Mouse (Mus musculus): ENCODE results near the gene Tmem59l. TPM values are rescaled to one million over a fixed set of nuclear protein-coding genes. Genes with fewer than 3 reads are reported as not detected.

Gene Tmem59l
- polyA plus RNA-seq, 1 experiment, result 10.5 TPM

- Histone ChIP-seq H3K4me3 (replicated peaks; ENCODE audit: extremely low read depth, low read depth, low read length) (no peak overlapping the region), H3K4me1 (ENCODE audit: control insufficient read depth, insufficient read depth, low read length) (peaks cover 4% of the 10 kb centered on the region; the same call in 1 of the 2 replicates)
- no peak for TF ChIP-seq POLR2A (IDR thresholded peaks at IDR 0.05; ENCODE audit: borderline replicate concordance, extremely low read depth, low read depth, low read length)
- TF ChIP-seq CTCF (IDR thresholded peaks at IDR 0.05; ENCODE audit: insufficient read depth, low read length), result no peak
- DNase-seq, result no peak
- 40% methylated on average over 3 of the region's 3 CpGs for WGBS
Observed at GRCm38 (mm10) chr8:70440246-70440645, 46.9 kb downstream of the Tmem59l start.

GRCm38 (mm10) chr8:70439848-70440179 lies 47.3 kb downstream of the Tmem59l start:
- TF ChIP-seq CTCF (IDR thresholded peaks at IDR 0.05; ENCODE audit: insufficient read depth, low read length) (no peak), POLR2A (IDR thresholded peaks at IDR 0.05; ENCODE audit: borderline replicate concordance, extremely low read depth, low read depth, low read length) (no peak)
- peaks cover 4% of the 10 kb centered on the region; the same call in 1 of the 2 replicates for H3K4me1 ChIP-seq (ENCODE audit: control insufficient read depth, insufficient read depth, low read length)
- 0% methylated on average over 7 of the region's 7 CpGs for WGBS
- peak overlapping the region; percentile 65 for H3K4me3 ChIP-seq (replicated peaks; ENCODE audit: extremely low read depth, low read depth, low read length)
- DNase-seq, result no peak

DNA sequence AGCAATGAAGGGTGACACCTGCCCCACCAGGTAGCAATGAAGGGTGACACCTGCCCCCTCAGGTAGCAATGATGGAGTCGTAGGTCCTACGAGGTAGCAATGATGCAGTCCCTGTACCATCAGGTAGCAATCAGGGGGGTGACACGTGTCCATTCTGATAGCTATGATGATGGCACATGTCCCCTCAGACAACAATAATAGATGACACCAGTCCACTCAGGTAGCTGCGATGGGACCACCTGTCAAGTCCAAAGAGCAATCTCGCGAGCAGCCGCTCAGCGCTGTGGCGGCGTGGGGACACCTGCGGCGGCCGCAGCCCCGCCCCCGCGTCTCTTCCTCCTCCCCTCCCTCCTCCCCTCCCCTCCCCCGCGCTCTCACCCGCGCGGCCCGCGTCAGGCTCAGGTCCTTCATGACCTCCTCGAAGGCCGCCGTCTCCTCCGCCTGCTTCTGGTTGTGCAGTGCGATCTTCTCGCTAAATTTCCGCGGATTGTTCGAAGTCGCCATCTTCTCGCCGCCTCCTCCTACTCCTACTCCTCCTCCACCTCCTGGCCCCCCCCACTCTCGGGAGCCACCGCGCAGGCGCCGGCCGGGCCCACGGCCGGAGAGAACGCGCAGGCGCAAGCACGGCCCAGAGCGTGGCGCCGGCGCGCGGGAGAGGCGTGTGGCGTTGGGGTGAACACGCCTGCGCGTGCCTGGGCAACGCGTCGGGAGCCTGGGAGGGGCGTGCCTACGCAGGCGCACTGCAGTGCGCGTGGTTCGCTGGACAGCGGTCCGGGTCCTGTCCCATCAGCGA lies 47.9 kb downstream of the Tmem59l start, which contains the start of gene Crtc1:
Gene Crtc1 (minus strand): TSS at position 525 of the 793 bp plus-strand sequence.
- TF ChIP-seq CTCF (IDR thresholded peaks at IDR 0.05; ENCODE audit: insufficient read depth, low read length) (no peak), POLR2A (IDR thresholded peaks at IDR 0.05; ENCODE audit: borderline replicate concordance, extremely low read depth, low read depth, low read length) (peak; percentile 59; the same call in 1 of the 2 replicates)
- peak within 1 kb of the TSS; percentile 88 for H3K4me3 ChIP-seq (replicated peaks; ENCODE audit: extremely low read depth, low read depth, low read length)
- peak; percentile 96 for DNase-seq
- under 1% methylated on average over 68 of the region's 70 CpGs for WGBS
- H3K4me1 ChIP-seq (ENCODE audit: control insufficient read depth, insufficient read depth, low read length), result peaks cover 4% of the 10 kb centered on the region; the same call in 1 of the 2 replicates

- TF ChIP-seq POLR2A (IDR thresholded peaks at IDR 0.05; ENCODE audit: borderline replicate concordance, extremely low read depth, low read depth, low read length), result no peak
- no peak for TF ChIP-seq CTCF (IDR thresholded peaks at IDR 0.05; ENCODE audit: insufficient read depth, low read length)
- DNase-seq, result no peak
- no peak overlapping the region for H3K4me3 ChIP-seq (replicated peaks; ENCODE audit: extremely low read depth, low read depth, low read length)
- H3K4me1 ChIP-seq (ENCODE audit: control insufficient read depth, insufficient read depth, low read length), result peaks cover 4% of the 10 kb centered on the region; the same call in 1 of the 2 replicates
- WGBS, result 80% methylated on average over 2 of the region's 2 CpGs
Observed at GRCm38 (mm10) chr8:70438423-70438822, 48.7 kb downstream of the Tmem59l start.

- 96% methylated on average over 5 of the region's 5 CpGs for WGBS
- TF ChIP-seq CTCF (IDR thresholded peaks at IDR 0.05; ENCODE audit: insufficient read depth, low read length), result no peak
- no peak for TF ChIP-seq POLR2A (IDR thresholded peaks at IDR 0.05; ENCODE audit: borderline replicate concordance, extremely low read depth, low read depth, low read length)
- no peak overlapping the region for H3K4me3 ChIP-seq (replicated peaks; ENCODE audit: extremely low read depth, low read depth, low read length)
- no peak for DNase-seq
- H3K4me1 ChIP-seq (ENCODE audit: control insufficient read depth, insufficient read depth, low read length), result peaks cover 4% of the 10 kb centered on the region; the same call in 1 of the 2 replicates
Observed at GRCm38 (mm10) chr8:70435156-70435555, 52.0 kb downstream of the Tmem59l start.

Other genes starting within 250 kb of the Tmem59l start
- 75.0 and 111 TPM in 2 replicates for gene Homer3, start 204.5 kb downstream of the Tmem59l start, polyA plus RNA-seq (2012; rRNA removed)
- 37.2 and 43.0 TPM in 2 replicates for gene Ddx49, start 184.9 kb downstream of the Tmem59l start, polyA plus RNA-seq (2012; rRNA removed)
- 308 and 342 TPM in 2 replicates for gene Cope, start 184.8 kb downstream of the Tmem59l start, polyA plus RNA-seq (2012; rRNA removed)
- gene Cers1, start 171.6 kb downstream of the Tmem59l start, polyA plus RNA-seq (2012; rRNA removed), result 2.7 TPM in 2 replicates
- 1.1 and 1.5 TPM in 2 replicates for gene Gdf1, start 157.5 kb downstream of the Tmem59l start, polyA plus RNA-seq (2012; rRNA removed)
- gene Upf1, start 134.1 kb downstream of the Tmem59l start, polyA plus RNA-seq (2012; rRNA removed), result 35.8 and 36.7 TPM in 2 replicates
- 0.51 and 1.3 TPM in 2 replicates for gene Comp, start 113.8 kb downstream of the Tmem59l start, polyA plus RNA-seq (2012; rRNA removed)
- 18.7 and 20.4 TPM in 2 replicates for gene Crtc1, start 47.8 kb downstream of the Tmem59l start, polyA plus RNA-seq (2012; rRNA removed)
- 51.3 and 57.2 TPM in 2 replicates for gene Klhl26, start 10.4 kb downstream of the Tmem59l start, polyA plus RNA-seq (2012; rRNA removed)
- 27.7 and 34.3 TPM in 2 replicates for gene Crlf1, start 5.8 kb upstream of the Tmem59l start, polyA plus RNA-seq (2012; rRNA removed)
- 145 and 178 TPM in 2 replicates for gene Rex1bd, start 19.4 kb upstream of the Tmem59l start, polyA plus RNA-seq (2012; rRNA removed)
- gene Uba52, start 23.4 kb upstream of the Tmem59l start, polyA plus RNA-seq (2012; rRNA removed), result 370 and 371 TPM in 2 replicates
- gene Fkbp8, start 40.4 kb upstream of the Tmem59l start, polyA plus RNA-seq (2012; rRNA removed), result 361 and 369 TPM in 2 replicates
- gene Kxd1, start 40.6 kb upstream of the Tmem59l start, polyA plus RNA-seq (2012; rRNA removed), result 48.7 and 54.6 TPM in 2 replicates
- 29.6 and 32.9 TPM in 2 replicates for gene Ell, start 52.1 kb upstream of the Tmem59l start, polyA plus RNA-seq (2012; rRNA removed)
- 102 and 112 TPM in 2 replicates for gene Isyna1, start 107.0 kb upstream of the Tmem59l start, polyA plus RNA-seq (2012; rRNA removed)
- gene Ssbp4, start 121.5 kb upstream of the Tmem59l start, polyA plus RNA-seq (2012; rRNA removed), result 228 and 351 TPM in 2 replicates
- 10.4 and 10.5 TPM in 2 replicates for gene Lrrc25, start 128.8 kb upstream of the Tmem59l start, polyA plus RNA-seq (2012; rRNA removed)
- gene Gdf15, start 145.1 kb upstream of the Tmem59l start, polyA plus RNA-seq (2012; rRNA removed), result 5.4 and 6.6 TPM in 2 replicates
- 32.2 and 33.7 TPM in 2 replicates for gene Pgpep1, start 173.0 kb upstream of the Tmem59l start, polyA plus RNA-seq (2012; rRNA removed)
- 75.2 and 76.3 TPM in 2 replicates for gene Lsm4, start 185.9 kb upstream of the Tmem59l start, polyA plus RNA-seq (2012; rRNA removed)
- gene Jund, start 211.6 kb upstream of the Tmem59l start, polyA plus RNA-seq (2012; rRNA removed), result 378 and 717 TPM in 2 replicates
- 0.03 TPM in 1 of 2 replicates, not detected in the other for gene Iqcn, start 216.1 kb upstream of the Tmem59l start, polyA plus RNA-seq (2012; rRNA removed)
- 0.43 and 1.2 TPM in 2 replicates for gene Gm3336, start 231.2 kb upstream of the Tmem59l start, polyA plus RNA-seq (2012; rRNA removed)
- 4.1 and 5.5 TPM in 2 replicates for gene Pde4c, start 236.4 kb upstream of the Tmem59l start, polyA plus RNA-seq (2012; rRNA removed)